Mouse (Mus musculus) kidney, adult 9 months (tissue): ENCODE measurements at regions not wholly inside any gene's neighbourhood (a gene's known extent, or its start where the extent isn't known, plus 50 kb on each side); places are given as distances from the start of the nearest gene placed in this dataset.

ENCODE experiments used
- DNase-seq: peaks from one replicate; pipeline ENCODE4 v3.0.0; 2022

GRCm38 (mm10) chr7:52170176-52170921, 154.8 kb upstream of the 1700015G11Rik start:
- DNase-seq, result no peak

- peak; percentile 36 for DNase-seq
Measured at GRCm38 (mm10) chr7:52164021-52164420, 148.5 kb upstream of the 1700015G11Rik start.

GRCm38 (mm10) chr7:52159410-52159809, 143.9 kb upstream of the 1700015G11Rik start:
- no peak for DNase-seq

- DNase-seq, result no peak
Measured at GRCm38 (mm10) chr7:52157753-52158152, 142.2 kb upstream of the 1700015G11Rik start.

- no peak for DNase-seq
Measured at GRCm38 (mm10) chr7:52120189-52120588, 104.7 kb upstream of the 1700015G11Rik start.
